Mouse (Mus musculus) liver, embryonic 14.5 days (tissue): ENCODE data around the gene Carm1.

ENCODE experiments used
- CTCF ChIP-seq: IDR thresholded peaks from 2 replicates; pipeline ENCODE4 v1.5.1; 2016; ENCODE audit warnings: antibody characterized with exemption, low read depth, control low read depth
- EP300 ChIP-seq: IDR thresholded peaks from 2 replicates; pipeline ENCODE4 v1.6.1; 2016; ENCODE audit warnings: antibody characterized with exemption, low read depth

GRCm38 (mm10) chr9:21517947-21518495 is 28.7 kb upstream of the Carm1 start:
- TF ChIP-seq CTCF (no peak), EP300 (no peak)
